Mouse (Mus musculus) forebrain, embryonic 11.5 days (tissue): Measurements from ENCODE around the gene Iars2. TPM values are rescaled to one million over a fixed set of nuclear protein-coding genes. Genes with fewer than 3 reads are reported as not detected.
A peak's percentile ranks its signal among the peaks of the same experiment; 100 is the strongest.

Experiments
- ATAC-seq: fragments of 200-750 bp; cut with Nextera tagmentation; replicated peaks from 2 replicates; pipeline ENCODE4 v1.8.0; 2017; ENCODE audit warnings: moderate TSS enrichment; ENCODE audit not compliant: low FRiP score
- DNase-seq: peaks from one replicate; pipeline ENCODE4 v3.0.0-alpha.2; 2017; ENCODE audit warnings: low spot score
- H3K27ac ChIP-seq: fragments of 300-500 bp; sonication (generic); 2 replicates; pipeline ENCODE4 v1.5.1; 2014; ENCODE audit warnings: low read depth, low read length
- H3K27me3 ChIP-seq: fragments of 300-500 bp; sonication (generic); 2 replicates; pipeline ENCODE4 v1.6.1; 2014; ENCODE audit warnings: mild to moderate bottlenecking, low read length, mixed read lengths; ENCODE audit not compliant: control insufficient read depth, insufficient read depth
- H3K36me3 ChIP-seq: fragments of 300-500 bp; sonication (generic); 2 replicates; pipeline ENCODE4 v1.6.1; 2014; ENCODE audit warnings: mild to moderate bottlenecking, low read length, moderate library complexity, mixed read lengths; ENCODE audit not compliant: control insufficient read depth, insufficient read depth
- H3K4me1 ChIP-seq: fragments of 300-500 bp; sonication (generic); replicated peaks from 2 replicates; pipeline ENCODE4 v1.6.1; 2014; ENCODE audit warnings: low read length, mixed read lengths; ENCODE audit not compliant: control insufficient read depth, insufficient read depth
- H3K4me2 ChIP-seq: fragments of 300-500 bp; sonication (generic); 2 replicates; pipeline ENCODE4 v1.6.1; 2014; ENCODE audit warnings: low read depth, mild to moderate bottlenecking, low read length, moderate library complexity, mixed read lengths; ENCODE audit not compliant: severe bottlenecking
- H3K4me3 ChIP-seq: fragments of 300-500 bp; sonication (generic); 2 replicates; pipeline ENCODE4 v1.5.1; 2014; ENCODE audit warnings: low read depth, low read length
- H3K9ac ChIP-seq: fragments of 300-500 bp; sonication (generic); 2 replicates; pipeline ENCODE4 v1.6.1; 2014; ENCODE audit warnings: low read length
- H3K9me3 ChIP-seq: fragments of 300-500 bp; sonication (generic); 2 replicates; pipeline ENCODE4 v1.6.1; 2016; ENCODE audit warnings: low read length, mixed read lengths; ENCODE audit not compliant: control insufficient read depth
- WGBS: fragments of 180-500 bp; shearing (Covaris S2); extraction: QIAGEN DNeasy Blood & Tissue Kit; methylation state at CpG from one replicate; pipeline ENCODE4 v1.1.7; 2014; 5-methylcytosine and 5-hydroxymethylcytosine counted together
- polyA plus RNA-seq: library from polyadenylated mRNA; unstranded; fragments of >200 nt; fragmentation: Nextera tagmentation; extraction: Ambion mirVana; gene quantifications from 2 replicates; pipeline ENCODE4 v1.2.1, GENCODE M21; 2014

The Iars2 gene
- polyA plus RNA-seq = 29.8 and 31.5 TPM in 2 replicates

DNA sequence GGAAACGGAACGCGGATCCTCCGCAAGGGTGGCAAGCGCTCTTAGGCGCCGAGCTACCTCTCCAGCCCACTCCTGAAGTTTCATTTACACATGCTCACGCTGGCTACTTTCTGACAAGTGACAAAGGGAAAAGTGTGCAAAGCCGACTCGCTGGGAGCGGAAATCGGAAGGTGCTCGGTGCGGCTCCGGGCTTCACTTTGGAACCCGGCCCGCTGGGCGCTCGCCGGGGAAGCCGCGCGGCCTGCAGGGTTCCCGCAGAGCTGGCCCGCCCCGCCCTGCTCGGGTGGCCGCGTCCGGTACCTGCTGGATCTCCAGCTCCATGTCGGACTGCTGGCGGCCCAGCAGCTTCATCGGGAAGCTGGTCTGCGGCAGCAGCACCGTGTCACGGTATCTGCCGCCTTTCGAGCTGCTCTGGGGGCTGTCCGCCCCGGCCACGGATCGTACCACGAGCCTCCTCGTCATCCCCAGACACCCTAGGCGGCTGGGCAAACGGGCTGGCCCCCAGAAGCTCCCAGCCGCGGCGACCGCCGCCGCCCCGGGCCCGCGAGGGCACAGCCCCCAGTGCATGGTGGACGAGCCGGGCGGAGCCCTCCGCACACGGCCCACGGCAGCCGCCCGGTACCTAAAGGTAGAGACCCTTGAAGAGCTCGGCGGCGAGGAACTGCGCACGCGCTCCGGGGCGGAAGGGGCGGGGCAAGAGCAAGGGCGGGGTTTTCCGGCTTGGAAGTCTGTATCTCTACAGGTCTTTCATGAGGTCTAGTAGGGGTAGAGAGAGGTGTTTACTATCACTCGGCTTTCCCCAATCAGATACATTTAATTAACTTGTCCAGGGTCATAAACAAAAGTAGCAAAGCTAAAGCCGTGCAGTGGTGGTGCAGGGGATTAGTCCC lies at the start of gene Iars2:
Gene Iars2, minus strand, starts transcription at position 676 of the 890 bp plus-strand sequence.
- H3K36me3 ChIP-seq = no peaks in the 10 kb centered on the region
- no peaks in the 10 kb centered on the region for H3K27me3 ChIP-seq
- no peaks in the 10 kb centered on the region for H3K9me3 ChIP-seq
- H3K27ac ChIP-seq = peak within 1 kb of the TSS; percentile 70
- WGBS = under 1% methylated on average over 76 of the region's 76 CpGs
- ATAC-seq = peak; percentile 89
- peaks cover 2% of the 10 kb centered on the region; the same call in 1 of the 2 replicates for H3K4me1 ChIP-seq
- H3K4me3 ChIP-seq = peak within 1 kb of the TSS; percentile 93
- H3K4me2 ChIP-seq = peak within 1 kb of the TSS; percentile 69
- peak; percentile 95 for DNase-seq
- peak within 1 kb of the TSS; percentile 88 for H3K9ac ChIP-seq

- ATAC-seq = no peak
- peaks cover 7% of the 10 kb centered on the region for H3K36me3 ChIP-seq
- WGBS = 93% methylated on average over 2 of the region's 2 CpGs
Observed at GRCm38 (mm10) chr1:185377429-185377828, 48.2 kb upstream of the Iars2 start.

DNA sequence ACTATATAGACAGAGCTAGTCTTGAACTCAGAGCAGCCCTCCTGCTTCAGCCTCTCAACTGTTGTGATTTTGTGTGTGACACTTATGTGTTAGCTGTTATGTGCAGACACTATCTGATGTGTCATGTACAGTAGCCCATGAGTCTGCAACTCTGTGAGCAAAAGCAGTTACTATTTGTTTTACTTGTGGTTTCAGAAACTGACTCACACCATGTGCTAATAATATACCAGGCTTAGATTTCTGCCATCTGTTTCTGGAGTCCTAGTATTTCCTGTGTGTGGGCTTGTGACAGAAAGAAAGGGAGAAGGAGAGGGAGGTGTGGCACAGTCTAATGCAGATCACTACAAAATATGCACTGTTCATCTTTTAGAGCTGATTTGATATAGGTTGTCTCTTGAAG lies 47.2 kb upstream of the Iars2 start:
- Histone ChIP-seq H3K9me3 (no peaks in the 10 kb centered on the region), H3K4me3 (no peak overlapping the region), H3K36me3 (peaks cover 4% of the 10 kb centered on the region; the same call in 1 of the 2 replicates), H3K27me3 (no peaks in the 10 kb centered on the region), H3K4me2 (no peak overlapping the region), H3K27ac (no peak overlapping the region), H3K9ac (no peak overlapping the region), H3K4me1 (no peaks in the 10 kb centered on the region)
- ATAC-seq (no peak), DNase-seq (no peak)

More at GRCm38 (mm10) chr1:185377429-185377828, 48.2 kb upstream of the Iars2 start:
- DNase-seq = no peak
- Histone ChIP-seq H3K4me2 (no peak overlapping the region), H3K27me3 (no peaks in the 10 kb centered on the region), H3K9me3 (no peaks in the 10 kb centered on the region), H3K9ac (no peak overlapping the region), H3K27ac (no peak overlapping the region), H3K4me3 (no peak overlapping the region), H3K4me1 (no peaks in the 10 kb centered on the region)

DNA sequence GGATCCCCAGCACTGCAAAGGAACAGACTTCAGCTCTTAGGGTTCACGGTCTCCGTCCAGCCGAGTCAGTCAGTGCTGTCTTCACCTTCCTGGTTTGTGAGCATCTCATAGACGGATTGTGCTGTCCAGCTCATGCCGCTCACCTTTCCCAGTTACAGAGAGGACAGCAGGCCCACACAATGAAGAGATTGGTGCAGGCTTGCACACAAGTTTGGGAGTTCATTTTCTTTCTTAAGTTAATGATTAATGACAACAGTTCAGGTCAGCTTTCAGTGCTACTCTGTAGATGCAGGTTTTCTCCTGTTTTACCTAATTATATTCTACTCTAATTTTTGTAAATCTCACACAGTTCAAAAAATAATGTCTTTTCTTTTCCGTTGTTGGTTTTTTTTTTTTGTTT lies 40.8 kb upstream of the Iars2 start:
- H3K9ac ChIP-seq = no peak overlapping the region
- no peak for ATAC-seq
- peaks cover under 1% of the 10 kb centered on the region; the same call in 1 of the 2 replicates for H3K4me1 ChIP-seq
- H3K36me3 ChIP-seq = no peaks in the 10 kb centered on the region; the same call in 1 of the 2 replicates
- H3K27me3 ChIP-seq = no peaks in the 10 kb centered on the region
- WGBS = 96% methylated on average over 6 of the region's 6 CpGs
- no peak overlapping the region for H3K27ac ChIP-seq
- no peaks in the 10 kb centered on the region for H3K9me3 ChIP-seq
- H3K4me3 ChIP-seq = no peak overlapping the region
- no peak overlapping the region for H3K4me2 ChIP-seq
- DNase-seq = no peak

DNA sequence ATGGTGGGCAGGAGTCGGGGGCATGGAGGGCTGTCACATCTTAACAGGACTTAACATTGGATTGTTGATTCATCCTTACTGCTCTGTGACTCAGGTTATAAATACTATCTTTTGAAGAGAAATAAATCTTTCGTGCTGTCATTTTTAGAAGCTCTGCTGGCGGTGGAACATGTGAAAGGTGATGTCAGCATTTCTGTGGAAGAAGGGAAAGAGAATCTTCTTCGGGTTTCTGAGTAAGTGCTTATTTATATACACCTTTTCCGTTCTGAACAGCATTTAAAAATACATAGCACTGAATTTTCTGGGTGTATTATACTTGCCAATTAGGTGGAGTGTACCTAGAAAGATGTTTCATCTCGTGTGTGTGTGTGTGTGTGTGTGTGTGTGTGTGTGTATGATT lies 38.2 kb upstream of the Iars2 start:
- Histone ChIP-seq H3K4me2 (no peak overlapping the region), H3K4me1 (peaks cover 6% of the 10 kb centered on the region; the same call in 1 of the 2 replicates), H3K36me3 (no peaks in the 10 kb centered on the region; the same call in 1 of the 2 replicates), H3K4me3 (no peak overlapping the region), H3K9me3 (no peaks in the 10 kb centered on the region), H3K27ac (no peak overlapping the region), H3K9ac (no peak overlapping the region), H3K27me3 (no peaks in the 10 kb centered on the region)
- no peak for DNase-seq
- no peak for ATAC-seq
- 92% methylated on average over 6 of the region's 6 CpGs for WGBS

- Histone ChIP-seq H3K9ac (peak overlapping the region; percentile 33), H3K4me2 (peak overlapping the region; percentile 64), H3K27ac (no peak overlapping the region), H3K4me1 (peaks cover 6% of the 10 kb centered on the region; the same call in 1 of the 2 replicates), H3K9me3 (no peaks in the 10 kb centered on the region), H3K27me3 (no peaks in the 10 kb centered on the region), H3K4me3 (peak overlapping the region; percentile 97), H3K36me3 (no peaks in the 10 kb centered on the region)
- no peak for ATAC-seq
- WGBS = 48% methylated on average over 5 of the region's 6 CpGs
- DNase-seq = no peak
Observed at GRCm38 (mm10) chr1:185364183-185364540, 35.0 kb upstream of the Iars2 start.

GRCm38 (mm10) chr1:185363526-185364182 lies 34.5 kb upstream of the Iars2 start:
- DNase-seq (peak; percentile 66), ATAC-seq (peak; percentile 35)
- Histone ChIP-seq H3K27me3 (no peaks in the 10 kb centered on the region), H3K9ac (peak overlapping the region; percentile 86), H3K4me2 (peak overlapping the region; percentile 64), H3K4me1 (peaks cover 6% of the 10 kb centered on the region; the same call in 1 of the 2 replicates), H3K4me3 (peak overlapping the region; percentile 97), H3K9me3 (no peaks in the 10 kb centered on the region), H3K36me3 (no peaks in the 10 kb centered on the region), H3K27ac (peak overlapping the region; percentile 64)
- WGBS = 5% methylated on average over 22 of the region's 22 CpGs

GRCm38 (mm10) chr1:185362677-185363520 lies 33.7 kb upstream of the Iars2 start, which contains the start of gene Eprs:
Eprs (plus strand) TSS chr1:185363044.
- under 1% methylated on average over 92 of the region's 92 CpGs for WGBS

More at GRCm38 (mm10) chr1:185362677-185363520, 33.7 kb upstream of the Iars2 start, which contains the start of gene Eprs:
- Histone ChIP-seq H3K9me3 (no peaks in the 10 kb centered on the region), H3K4me1 (peaks cover 6% of the 10 kb centered on the region; the same call in 1 of the 2 replicates), H3K27ac (peak within 1 kb of the TSS; percentile 75), H3K4me3 (peak within 1 kb of the TSS; percentile 97), H3K9ac (peak within 1 kb of the TSS; percentile 86), H3K36me3 (no peaks in the 10 kb centered on the region), H3K27me3 (no peaks in the 10 kb centered on the region), H3K4me2 (peak within 1 kb of the TSS; percentile 64)
- DNase-seq (peak; percentile 100), ATAC-seq (peak; percentile 96)
